In genomic region chr12:45067047-45067685, GRCm38 (mm10) we compare ENCODE assay signal across 9 mouse cellular contexts. TPM values are rescaled to one million over a fixed set of nuclear protein-coding genes. Genes with fewer than 3 reads are reported as not detected.
A peak's percentile ranks its signal among the peaks of the same experiment; 100 is the strongest.
DNase-seq lines count a peak whose midpoint lies in the region; ATAC-seq and TF ChIP-seq lines count a peak whose summit lies in the region.
"Had no signal": no experiment of that assay in that cellular context is flagged by ENCODE, and none has a peak within 500 bp of the region (broad histone marks: within the 10 kb centered on the region; RNA-seq: fewer than 3 reads in every experiment).

No protein-coding gene starts in this region.

- H3K9me3 ChIP-seq in heart, embryonic 12.5 days (replicated peaks) = no peaks in the 10 kb centered on the region
- no peaks in the 10 kb centered on the region for H3K9me3 ChIP-seq in limb, embryonic 14.5 days (ENCODE audit: control insufficient read depth, low read length)

- H3K27ac ChIP-seq in layer of hippocampus, adult 2 months = peak overlapping the region; percentile 39; the same call in 1 of the 2 replicates
- H3K27ac ChIP-seq in heart, embryonic 12.5 days (ENCODE audit: poor library complexity, severe bottlenecking) = no peak overlapping the region
- H3K27ac ChIP-seq in limb, embryonic 14.5 days (replicated peaks; ENCODE audit: low read depth, low read length) = peak overlapping the region; percentile 48; the same call in 1 of the 2 replicates
- no peak overlapping the region for H3K27ac ChIP-seq in thymus, adult 2 months (ENCODE audit: control insufficient read depth, insufficient read depth, low read length)
- H3K27ac ChIP-seq in cerebellum, adult 2 months (ENCODE audit: insufficient read depth, low read length) = no peak overlapping the region

- TF ChIP-seq CTCF in layer of hippocampus, adult 2 months (conservative IDR thresholded peaks at IDR 0.05) = no peak
- TF ChIP-seq CTCF in thymus, adult 2 months (IDR thresholded peaks at IDR 0.05; ENCODE audit: borderline replicate concordance, control insufficient read depth, extremely low read depth, insufficient read depth, low read length, poor library complexity) = no peak
- no peak for TF ChIP-seq CTCF in cerebellum, adult 2 months (IDR thresholded peaks at IDR 0.05; ENCODE audit: borderline replicate concordance, insufficient read depth, low read depth, low read length)

- DNase-seq in layer of hippocampus, adult 2 months (ENCODE audit: low spot score in 2 of 2) = no peak
- DNase-seq in layer of hippocampus, adult 8-10 months (ENCODE audit: low spot score in 2 of 2) = no peak
- DNase-seq in limb, embryonic 14.5 days (ENCODE audit: low spot score) = peak; percentile 42
- peak; percentile 25 for DNase-seq in right cerebral cortex, postnatal 14 days
- DNase-seq in thymus, adult 2 months = no peak
- DNase-seq in cerebellum, adult 2 months = no peak
- no peak for DNase-seq in cerebellum, adult 11 months

- TF ChIP-seq POLR2A in limb, embryonic 14.5 days (IDR thresholded peaks at IDR 0.05; ENCODE audit: borderline replicate concordance, extremely low read depth, insufficient read depth, insufficient read length) = no peak
- TF ChIP-seq POLR2A in thymus, adult 2 months (IDR thresholded peaks at IDR 0.05; ENCODE audit: control insufficient read depth, extremely low read depth, insufficient read depth, low read length, poor library complexity) = no peak
- TF ChIP-seq POLR2A in cerebellum, adult 2 months (IDR thresholded peaks at IDR 0.05; ENCODE audit: borderline replicate concordance, insufficient read depth, low read length) = no peak

- peak overlapping the region; percentile 19; the same call in 1 of the 2 replicates for H3K9ac ChIP-seq in heart, embryonic 12.5 days
- H3K9ac ChIP-seq in limb, embryonic 14.5 days (ENCODE audit: low read depth, low read length, severe bottlenecking) = no peak overlapping the region

- no peak for ATAC-seq in heart, embryonic 12.5 days (ENCODE audit: insufficient number of reproducible peaks, low FRiP score)
- ATAC-seq in limb, embryonic 14.5 days (ENCODE audit: low FRiP score, low read depth) = peak; percentile 70

- 26% methylated on average over 11 of the region's 11 CpGs for WGBS in heart, embryonic 12.5 days
- WGBS in limb, embryonic 14.5 days = 18% methylated on average over 11 of the region's 11 CpGs
- 73% methylated on average over 11 of the region's 11 CpGs for WGBS in thymus, adult 2 months
- WGBS in cerebellum, adult 2 months = 35% methylated on average over 11 of the region's 11 CpGs

- no peaks in the 10 kb centered on the region for H3K27me3 ChIP-seq in heart, embryonic 12.5 days (replicated peaks)
- no peaks in the 10 kb centered on the region for H3K27me3 ChIP-seq in limb, embryonic 14.5 days (ENCODE audit: control insufficient read depth, insufficient read depth, low read length)
- no peaks in the 10 kb centered on the region for H3K27me3 ChIP-seq in thymus, adult 2 months (ENCODE audit: control insufficient read depth, insufficient read depth, low read length)
- no peaks in the 10 kb centered on the region for H3K27me3 ChIP-seq in cerebellum, adult 2 months (ENCODE audit: control insufficient read depth, insufficient read depth, low read length)

- peaks cover 40% of the 10 kb centered on the region for H3K4me1 ChIP-seq in heart, embryonic 12.5 days (replicated peaks)
- H3K4me1 ChIP-seq in limb, embryonic 14.5 days (ENCODE audit: control insufficient read depth, insufficient read depth, low read length) = peaks cover 17% of the 10 kb centered on the region
- no peaks in the 10 kb centered on the region for H3K4me1 ChIP-seq in thymus, adult 2 months (replicated peaks; ENCODE audit: control insufficient read depth, insufficient read depth, low read length)
- H3K4me1 ChIP-seq in cerebellum, adult 2 months (ENCODE audit: control insufficient read depth, insufficient read depth, low read length) = no peaks in the 10 kb centered on the region

- no peaks in the 10 kb centered on the region for H3K36me3 ChIP-seq in heart, embryonic 12.5 days
- no peaks in the 10 kb centered on the region for H3K36me3 ChIP-seq in limb, embryonic 14.5 days (ENCODE audit: control insufficient read depth, insufficient read depth, low read length)
- H3K36me3 ChIP-seq in thymus, adult 2 months (ENCODE audit: control insufficient read depth, insufficient read depth, low read length) = no peaks in the 10 kb centered on the region

- H3K4me3 ChIP-seq in layer of hippocampus, adult 2 months = no peak overlapping the region
- no peak overlapping the region for H3K4me3 ChIP-seq in heart, embryonic 12.5 days
- no peak overlapping the region for H3K4me3 ChIP-seq in limb, embryonic 14.5 days (replicated peaks; ENCODE audit: low read length)
- no peak overlapping the region for H3K4me3 ChIP-seq in thymus, adult 2 months (ENCODE audit: control insufficient read depth, insufficient read depth, low read length)
- no peak overlapping the region for H3K4me3 ChIP-seq in cerebellum, adult 2 months (replicated peaks; ENCODE audit: insufficient read depth, low read depth, low read length)

- H3K4me2 ChIP-seq in heart, embryonic 12.5 days = peak overlapping the region; percentile 54
- peak overlapping the region; percentile 32 for H3K4me2 ChIP-seq in limb, embryonic 14.5 days (replicated peaks; ENCODE audit: low read depth, low read length, severe bottlenecking)

RNA-seq across cellular contexts. Expression of gene Stxbp6, which starts 7.3 kb away (rescaled TPM):
- 100 to 1,000 TPM in 1 of 2 experiments, 10 to 100 TPM in 1; 83.6 to 100 TPM for total RNA-seq in layer of hippocampus, adult 2 months (2021)
- total RNA-seq in layer of hippocampus, adult 8-10 months (2022) = 10 to 100 TPM; 58.4 to 79.2 (median 75.5) TPM
- polyA plus RNA-seq in heart, embryonic 12.5 days (2016; fragmentation: Nextera tagmentation; extraction: Ambion mirVana) = 11.6 and 14.4 TPM in 2 replicates
- 10.7 and 14.9 TPM in 2 replicates for polyA plus RNA-seq in limb, embryonic 14.5 days (2012; rRNA removed)
- polyA plus RNA-seq in limb, embryonic 14.5 days (2014; fragmentation: Nextera tagmentation; extraction: Ambion mirVana) = 10.2 and 14.5 TPM in 2 replicates
- polyA plus RNA-seq in thymus, adult 2 months (2012; rRNA removed) = 2.5 and 3.7 TPM in 2 replicates
- polyA plus RNA-seq in cerebellum, adult 2 months (2012; rRNA removed) = 17.4 and 26.5 TPM in 2 replicates
- total RNA-seq: MEL had no signal

Comparison
In these comparisons a context has a peak if more than half of its experiments do, and no peak if none do; other contexts are left out.
1. DNase-seq: peak in limb, embryonic 14.5 days (single experiment) and right cerebral cortex, postnatal 14 days (single experiment); none in layer of hippocampus, adult 2 months (0 of 2), layer of hippocampus, adult 8-10 months (0 of 2), thymus, adult 2 months (single experiment), cerebellum, adult 2 months (0 of 2) and cerebellum, adult 11 months (single experiment).
2. H3K27ac ChIP-seq: peak in layer of hippocampus, adult 2 months (single experiment) and limb, embryonic 14.5 days (single experiment); none in heart, embryonic 12.5 days (single experiment), thymus, adult 2 months (single experiment) and cerebellum, adult 2 months (single experiment).